Mouse (Mus musculus) neural tube, embryonic 12.5 days (tissue): Measurements from ENCODE around the gene Trmt13. TPM values are rescaled to one million over a fixed set of nuclear protein-coding genes. Genes with fewer than 3 reads are reported as not detected.
A peak's percentile ranks its signal among the peaks of the same experiment; 100 is the strongest.
"Not testable (repeated sequence)": the region's sequence is repeated elsewhere in the genome, so short reads cannot be mapped to it uniquely, and the experiment has no call there.

Source experiments
- ATAC-seq: fragments of 200-750 bp; cut with Nextera tagmentation; 2 replicates; pipeline ENCODE4 v1.8.0; 2017; ENCODE audit warnings: low read depth, mild to moderate bottlenecking, moderate TSS enrichment, moderate library complexity; ENCODE audit not compliant: low FRiP score
- H3K27ac ChIP-seq: fragments of 300-500 bp; sonication (generic); 2 replicates; pipeline ENCODE4 v1.5.1; 2016
- H3K27me3 ChIP-seq: fragments of 300-500 bp; sonication (generic); replicated peaks from 2 replicates; pipeline ENCODE4 v1.6.1; 2016; ENCODE audit warnings: mild to moderate bottlenecking
- H3K36me3 ChIP-seq: fragments of 300-500 bp; sonication (generic); 2 replicates; pipeline ENCODE4 v1.6.1; 2016; ENCODE audit warnings: mild to moderate bottlenecking
- H3K4me1 ChIP-seq: fragments of 300-500 bp; sonication (generic); 2 replicates; pipeline ENCODE4 v1.6.1; 2016
- H3K4me2 ChIP-seq: fragments of 300-500 bp; sonication (generic); replicated peaks from 2 replicates; pipeline ENCODE4 v1.6.1; 2016; ENCODE audit warnings: mild to moderate bottlenecking
- H3K4me3 ChIP-seq: fragments of 300-500 bp; sonication (generic); 2 replicates; pipeline ENCODE4 v1.5.1; 2016
- H3K9ac ChIP-seq: fragments of 300-500 bp; sonication (generic); 2 replicates; pipeline ENCODE4 v1.6.1; 2016; ENCODE audit warnings: mild to moderate bottlenecking
- H3K9me3 ChIP-seq: fragments of 300-500 bp; sonication (generic); 2 replicates; pipeline ENCODE4 v1.6.1; 2016; ENCODE audit warnings: mild to moderate bottlenecking
- WGBS: fragments of 180-500 bp; shearing (Covaris S2); methylation state at CpG from one replicate; pipeline ENCODE4 v1.1.7; 2016; 5-methylcytosine and 5-hydroxymethylcytosine counted together
- polyA plus RNA-seq: library from polyadenylated mRNA; unstranded; fragments of >200 nt; fragmentation: Nextera tagmentation; extraction: Ambion mirVana; gene quantifications from 2 replicates; pipeline ENCODE4 v1.2.1, GENCODE M21; 2016

The Trmt13 gene
- 28.7 and 34.4 TPM in 2 replicates for polyA plus RNA-seq

- H3K4me2 ChIP-seq, result no peak within 1 kb of the TSS
- ATAC-seq, result no peak
- no peak within 1 kb of the TSS for H3K4me3 ChIP-seq
- no peaks in the 10 kb centered on the region for H3K9me3 ChIP-seq
- H3K4me1 ChIP-seq, result no peaks in the 10 kb centered on the region
- H3K9ac ChIP-seq, result no peak within 1 kb of the TSS
- H3K27me3 ChIP-seq, result no peaks in the 10 kb centered on the region
- H3K36me3 ChIP-seq, result peaks cover 51% of the 10 kb centered on the region
- WGBS, result 88% methylated on average over 10 of the region's 10 CpGs
- H3K27ac ChIP-seq, result no peak within 1 kb of the TSS
These were observed at the start of gene Trmt13 for GRCm38 (mm10) chr3:116614295-116614892. Trmt13 (minus strand) TSS chr3:116614587.

GRCm38 (mm10) chr3:116662463-116662863 lies 48.1 kb upstream of the Trmt13 start, which contains the start of gene Mfsd14a:
Mfsd14a (minus strand) TSS chr3:116662677.
- Histone ChIP-seq H3K9ac (peak within 1 kb of the TSS; percentile 98), H3K4me2 (peak within 1 kb of the TSS; percentile 77), H3K4me1 (peaks cover 21% of the 10 kb centered on the region; the same call in 1 of the 2 replicates), H3K27ac (peak within 1 kb of the TSS; percentile 92), H3K4me3 (peak within 1 kb of the TSS; percentile 94), H3K9me3 (no peaks in the 10 kb centered on the region), H3K27me3 (no peaks in the 10 kb centered on the region), H3K36me3 (no peaks in the 10 kb centered on the region)
- under 1% methylated on average over 39 of the region's 39 CpGs for WGBS
- ATAC-seq, result peak; percentile 99

- ATAC-seq, result peak; percentile 88
- H3K9me3 ChIP-seq, result no peaks in the 10 kb centered on the region
- H3K4me2 ChIP-seq, result peak overlapping the region; percentile 77
- peaks cover 23% of the 10 kb centered on the region; the same call in 1 of the 2 replicates for H3K4me1 ChIP-seq
- peak overlapping the region; percentile 98 for H3K9ac ChIP-seq
- peak overlapping the region; percentile 94 for H3K4me3 ChIP-seq
- under 1% methylated on average over 65 of the region's 68 CpGs for WGBS
- H3K36me3 ChIP-seq, result no peaks in the 10 kb centered on the region
- no peaks in the 10 kb centered on the region for H3K27me3 ChIP-seq
- peak overlapping the region; percentile 92 for H3K27ac ChIP-seq
These were observed 47.6 kb upstream of the Trmt13 start for GRCm38 (mm10) chr3:116661870-116662414.

GRCm38 (mm10) chr3:116661288-116661869 lies 47.0 kb upstream of the Trmt13 start:
- Histone ChIP-seq H3K9ac (peak overlapping the region; percentile 98), H3K36me3 (no peaks in the 10 kb centered on the region), H3K4me3 (peak overlapping the region; percentile 94), H3K4me1 (peaks cover 23% of the 10 kb centered on the region; the same call in 1 of the 2 replicates), H3K27me3 (no peaks in the 10 kb centered on the region), H3K4me2 (peak overlapping the region; percentile 77), H3K9me3 (no peaks in the 10 kb centered on the region), H3K27ac (0 out of 2 replicates have a peak overlapping the region, but pooled peaks have one; percentile 92)
- peak; percentile 0; the same call in 1 of the 2 replicates for ATAC-seq
- 6% methylated on average over 16 of the region's 16 CpGs for WGBS

GRCm38 (mm10) chr3:116659856-116660430 lies 45.6 kb upstream of the Trmt13 start:
- ATAC-seq, result no peak
- Histone ChIP-seq H3K9me3 (no peaks in the 10 kb centered on the region), H3K9ac (no peak overlapping the region), H3K4me2 (no peak overlapping the region; the same call in 1 of the 2 replicates), H3K27me3 (no peaks in the 10 kb centered on the region), H3K4me3 (no peak overlapping the region), H3K27ac (no peak overlapping the region), H3K4me1 (peaks cover 23% of the 10 kb centered on the region; the same call in 1 of the 2 replicates), H3K36me3 (no peaks in the 10 kb centered on the region)
- WGBS, result 85% methylated on average over 13 of the region's 13 CpGs

- no peak overlapping the region for H3K4me2 ChIP-seq
- ATAC-seq, result no peak
- peaks cover 23% of the 10 kb centered on the region; the same call in 1 of the 2 replicates for H3K4me1 ChIP-seq
- no peaks in the 10 kb centered on the region for H3K9me3 ChIP-seq
- no peaks in the 10 kb centered on the region for H3K27me3 ChIP-seq
- no peak overlapping the region for H3K4me3 ChIP-seq
- H3K36me3 ChIP-seq, result no peaks in the 10 kb centered on the region
- H3K27ac ChIP-seq, result no peak overlapping the region
- WGBS, result 80% methylated on average over 15 of the region's 15 CpGs
- H3K9ac ChIP-seq, result no peak overlapping the region
These were observed 44.7 kb upstream of the Trmt13 start for GRCm38 (mm10) chr3:116658928-116659565.

- WGBS, result 74% methylated on average over 7 of the region's 7 CpGs
- H3K9ac ChIP-seq, result no peak overlapping the region
- H3K4me1 ChIP-seq, result peaks cover 33% of the 10 kb centered on the region; the same call in 1 of the 2 replicates
- no peak overlapping the region for H3K4me2 ChIP-seq
- no peaks in the 10 kb centered on the region for H3K36me3 ChIP-seq
- no peaks in the 10 kb centered on the region for H3K9me3 ChIP-seq
- H3K27ac ChIP-seq, result no peak overlapping the region
- ATAC-seq, result no peak
- no peaks in the 10 kb centered on the region for H3K27me3 ChIP-seq
- no peak overlapping the region for H3K4me3 ChIP-seq
These were observed 42.0 kb upstream of the Trmt13 start for GRCm38 (mm10) chr3:116656184-116656965.

GRCm38 (mm10) chr3:116654051-116654450 lies 39.7 kb upstream of the Trmt13 start:
- not testable (repeated sequence) for H3K36me3 ChIP-seq, H3K27ac ChIP-seq, H3K4me3 ChIP-seq, H3K4me2 ChIP-seq, H3K9ac ChIP-seq, ATAC-seq, H3K9me3 ChIP-seq, H3K27me3 ChIP-seq
- peaks cover 20% of the 10 kb centered on the region; the same call in 1 of the 2 replicates for H3K4me1 ChIP-seq
- 94% methylated on average over 11 of the region's 11 CpGs for WGBS

- Histone ChIP-seq H3K4me2 (no peak overlapping the region), H3K36me3 (0 out of 2 replicates have a peak, but pooled peaks cover 10% of the 10 kb centered on the region), H3K27me3 (no peaks in the 10 kb centered on the region), H3K9ac (no peak overlapping the region), H3K4me1 (peaks cover 18% of the 10 kb centered on the region; the same call in 1 of the 2 replicates), H3K4me3 (no peak overlapping the region), H3K27ac (no peak overlapping the region), H3K9me3 (no peaks in the 10 kb centered on the region)
- 86% methylated on average over 5 of the region's 5 CpGs for WGBS
- no peak for ATAC-seq
These were observed 39.0 kb upstream of the Trmt13 start for GRCm38 (mm10) chr3:116653278-116653945.

GRCm38 (mm10) chr3:116652033-116652446 lies 37.7 kb upstream of the Trmt13 start:
- ATAC-seq, result no peak
- 59% methylated on average over 3 of the region's 3 CpGs for WGBS
- no peaks in the 10 kb centered on the region for H3K27me3 ChIP-seq
- no peak overlapping the region for H3K9ac ChIP-seq
- H3K4me3 ChIP-seq, result no peak overlapping the region
- H3K4me2 ChIP-seq, result no peak overlapping the region
- peaks cover 16% of the 10 kb centered on the region; the same call in 1 of the 2 replicates for H3K36me3 ChIP-seq
- peaks cover 10% of the 10 kb centered on the region; the same call in 1 of the 2 replicates for H3K4me1 ChIP-seq
- H3K9me3 ChIP-seq, result no peaks in the 10 kb centered on the region
- H3K27ac ChIP-seq, result no peak overlapping the region

- Histone ChIP-seq H3K9me3 (no peaks in the 10 kb centered on the region), H3K9ac (no peak overlapping the region), H3K4me2 (no peak overlapping the region), H3K4me3 (no peak overlapping the region), H3K4me1 (peaks cover 10% of the 10 kb centered on the region; the same call in 1 of the 2 replicates), H3K36me3 (peaks cover 29% of the 10 kb centered on the region), H3K27ac (no peak overlapping the region), H3K27me3 (no peaks in the 10 kb centered on the region)
- 97% methylated on average over 9 of the region's 9 CpGs for WGBS
- ATAC-seq, result no peak
These were observed 36.3 kb upstream of the Trmt13 start for GRCm38 (mm10) chr3:116650698-116651097.
